Mouse (Mus musculus): Measurements from ENCODE around the gene Dynlrb1. TPM values are rescaled to one million over a fixed set of nuclear protein-coding genes. Genes with fewer than 3 reads are reported as not detected.

Dynlrb1 gene
- polyA plus RNA-seq (2015; fragmentation: Nextera tagmentation; extraction: Ambion mirVana), result 746 and 788 TPM in 2 replicates

GRCm38 (mm10) chr2:155236362-155236992, at the start of gene Dynlrb1:
Gene Dynlrb1, plus strand, starts transcription at chr2:155236533.
- H3K9ac ChIP-seq (ENCODE audit: low read depth, low read length), result peak within 1 kb of the TSS; percentile 93
- under 1% methylated on average over 47 of the region's 50 CpGs for WGBS
- H3K36me3 ChIP-seq (ENCODE audit: control insufficient read depth, insufficient read depth, low read length), result no peaks in the 10 kb centered on the region
- peaks cover 21% of the 10 kb centered on the region for H3K4me1 ChIP-seq (ENCODE audit: control insufficient read depth, insufficient read depth, low read depth, low read length)
- H3K27ac ChIP-seq (ENCODE audit: low read depth, low read length), result peak within 1 kb of the TSS; percentile 93
- H3K27me3 ChIP-seq (replicated peaks; ENCODE audit: control insufficient read depth, insufficient read depth, low read length), result no peaks in the 10 kb centered on the region
- peak within 1 kb of the TSS; percentile 92 for H3K4me2 ChIP-seq (ENCODE audit: low read length)
- peak; percentile 100 for ATAC-seq
- peak within 1 kb of the TSS; percentile 81 for H3K4me3 ChIP-seq (ENCODE audit: low read length)
- H3K9me3 ChIP-seq (ENCODE audit: control insufficient read depth, low read length), result no peaks in the 10 kb centered on the region

- ATAC-seq, result no peak
- Histone ChIP-seq H3K4me2 (ENCODE audit: low read length) (no peak overlapping the region), H3K4me1 (ENCODE audit: control insufficient read depth, insufficient read depth, low read depth, low read length) (no peaks in the 10 kb centered on the region), H3K36me3 (ENCODE audit: control insufficient read depth, insufficient read depth, low read length) (peaks cover 22% of the 10 kb centered on the region), H3K27ac (ENCODE audit: low read depth, low read length) (no peak overlapping the region), H3K9ac (ENCODE audit: low read depth, low read length) (no peak overlapping the region), H3K4me3 (ENCODE audit: low read length) (no peak overlapping the region), H3K27me3 (replicated peaks; ENCODE audit: control insufficient read depth, insufficient read depth, low read length) (no peaks in the 10 kb centered on the region), H3K9me3 (ENCODE audit: control insufficient read depth, low read length) (no peaks in the 10 kb centered on the region)
- WGBS, result 81% methylated on average over 2 of the region's 2 CpGs
Measured at GRCm38 (mm10) chr2:155207419-155207818, 28.9 kb upstream of the Dynlrb1 start.

GRCm38 (mm10) chr2:155223145-155223544, 13.2 kb upstream of the Dynlrb1 start:
- Histone ChIP-seq H3K4me2 (ENCODE audit: low read length) (no peak overlapping the region), H3K9ac (ENCODE audit: low read depth, low read length) (no peak overlapping the region), H3K4me3 (ENCODE audit: low read length) (no peak overlapping the region), H3K4me1 (ENCODE audit: control insufficient read depth, insufficient read depth, low read depth, low read length) (no peaks in the 10 kb centered on the region), H3K36me3 (ENCODE audit: control insufficient read depth, insufficient read depth, low read length) (peaks cover 40% of the 10 kb centered on the region), H3K27me3 (replicated peaks; ENCODE audit: control insufficient read depth, insufficient read depth, low read length) (no peaks in the 10 kb centered on the region), H3K27ac (ENCODE audit: low read depth, low read length) (no peak overlapping the region), H3K9me3 (ENCODE audit: control insufficient read depth, low read length) (no peaks in the 10 kb centered on the region)
- WGBS, result 86% methylated on average over 2 of the region's 2 CpGs
- ATAC-seq, result no peak

- no peaks in the 10 kb centered on the region for H3K4me1 ChIP-seq (ENCODE audit: control insufficient read depth, insufficient read depth, low read depth, low read length)
- peaks cover 33% of the 10 kb centered on the region for H3K36me3 ChIP-seq (ENCODE audit: control insufficient read depth, insufficient read depth, low read length)
- no peaks in the 10 kb centered on the region for H3K27me3 ChIP-seq (replicated peaks; ENCODE audit: control insufficient read depth, insufficient read depth, low read length)
- H3K4me3 ChIP-seq (ENCODE audit: low read length), result no peak overlapping the region
- no peak overlapping the region for H3K9ac ChIP-seq (ENCODE audit: low read depth, low read length)
- ATAC-seq, result no peak
- no peak overlapping the region for H3K27ac ChIP-seq (ENCODE audit: low read depth, low read length)
- 95% methylated on average over 7 of the region's 7 CpGs for WGBS
- H3K4me2 ChIP-seq (ENCODE audit: low read length), result no peak overlapping the region
- no peaks in the 10 kb centered on the region for H3K9me3 ChIP-seq (ENCODE audit: control insufficient read depth, low read length)
Measured at GRCm38 (mm10) chr2:155224721-155225120, 11.6 kb upstream of the Dynlrb1 start.

- no peaks in the 10 kb centered on the region for H3K36me3 ChIP-seq (ENCODE audit: control insufficient read depth, insufficient read depth, low read length)
- H3K4me2 ChIP-seq (ENCODE audit: low read length), result peak overlapping the region; percentile 88
- H3K27ac ChIP-seq (ENCODE audit: low read depth, low read length), result peak overlapping the region; percentile 93
- peak overlapping the region; percentile 81 for H3K4me3 ChIP-seq (ENCODE audit: low read length)
- peak; percentile 94 for ATAC-seq
- no peaks in the 10 kb centered on the region for H3K9me3 ChIP-seq (ENCODE audit: control insufficient read depth, low read length)
- no peaks in the 10 kb centered on the region for H3K27me3 ChIP-seq (replicated peaks; ENCODE audit: control insufficient read depth, insufficient read depth, low read length)
- H3K9ac ChIP-seq (ENCODE audit: low read depth, low read length), result peak overlapping the region; percentile 93
- H3K4me1 ChIP-seq (ENCODE audit: control insufficient read depth, insufficient read depth, low read depth, low read length), result peaks cover 21% of the 10 kb centered on the region
- 4% methylated on average over 13 of the region's 13 CpGs for WGBS
Measured at GRCm38 (mm10) chr2:155235746-155236361, 479 bp upstream of the Dynlrb1 start.

GRCm38 (mm10) chr2:155237276-155237675, 943 bp downstream of the Dynlrb1 start:
- H3K27ac ChIP-seq (ENCODE audit: low read depth, low read length), result no peak overlapping the region
- 21% methylated on average over 4 of the region's 4 CpGs for WGBS

GRCm38 (mm10) chr2:155240915-155241314, 4.6 kb downstream of the Dynlrb1 start:
- no peak overlapping the region for H3K4me2 ChIP-seq (ENCODE audit: low read length)
- no peaks in the 10 kb centered on the region for H3K27me3 ChIP-seq (replicated peaks; ENCODE audit: control insufficient read depth, insufficient read depth, low read length)
- 81% methylated on average over 4 of the region's 4 CpGs for whole genome bisulfite sequencing
- H3K27ac ChIP-seq (ENCODE audit: low read depth, low read length), result no peak overlapping the region
- peaks cover 19% of the 10 kb centered on the region for H3K36me3 ChIP-seq (ENCODE audit: control insufficient read depth, insufficient read depth, low read length)
- no peaks in the 10 kb centered on the region for H3K9me3 ChIP-seq (ENCODE audit: control insufficient read depth, low read length)
- no peak for ATAC-seq
- H3K4me3 ChIP-seq (ENCODE audit: low read length), result no peak overlapping the region
- no peak overlapping the region for H3K9ac ChIP-seq (ENCODE audit: low read depth, low read length)
- peaks cover 18% of the 10 kb centered on the region for H3K4me1 ChIP-seq (ENCODE audit: control insufficient read depth, insufficient read depth, low read depth, low read length)

More at GRCm38 (mm10) chr2:155237276-155237675, 943 bp downstream of the Dynlrb1 start:
- no peaks in the 10 kb centered on the region for H3K27me3 ChIP-seq (replicated peaks; ENCODE audit: control insufficient read depth, insufficient read depth, low read length)
- no peaks in the 10 kb centered on the region for H3K36me3 ChIP-seq (ENCODE audit: control insufficient read depth, insufficient read depth, low read length)
- ATAC-seq, result no peak
- H3K4me2 ChIP-seq (ENCODE audit: low read length), result peak overlapping the region; percentile 92
- H3K4me3 ChIP-seq (ENCODE audit: low read length), result peak overlapping the region; percentile 81
- H3K9ac ChIP-seq (ENCODE audit: low read depth, low read length), result peak overlapping the region; percentile 93
- no peaks in the 10 kb centered on the region for H3K9me3 ChIP-seq (ENCODE audit: control insufficient read depth, low read length)
- H3K4me1 ChIP-seq (ENCODE audit: control insufficient read depth, insufficient read depth, low read depth, low read length), result peaks cover 21% of the 10 kb centered on the region

GRCm38 (mm10) chr2:155242296-155242855, 6.0 kb downstream of the Dynlrb1 start:
- no peak overlapping the region for H3K4me2 ChIP-seq (ENCODE audit: low read length)
- 90% methylated on average over 7 of the region's 7 CpGs for WGBS
- no peaks in the 10 kb centered on the region for H3K9me3 ChIP-seq (ENCODE audit: control insufficient read depth, low read length)
- H3K9ac ChIP-seq (ENCODE audit: low read depth, low read length), result no peak overlapping the region
- peaks cover 24% of the 10 kb centered on the region for H3K36me3 ChIP-seq (ENCODE audit: control insufficient read depth, insufficient read depth, low read length)
- H3K27ac ChIP-seq (ENCODE audit: low read depth, low read length), result no peak overlapping the region
- no peak overlapping the region for H3K4me3 ChIP-seq (ENCODE audit: low read length)
- no peak for ATAC-seq
- no peaks in the 10 kb centered on the region for H3K27me3 ChIP-seq (replicated peaks; ENCODE audit: control insufficient read depth, insufficient read depth, low read length)
- H3K4me1 ChIP-seq (ENCODE audit: control insufficient read depth, insufficient read depth, low read depth, low read length), result peaks cover 15% of the 10 kb centered on the region

- Histone ChIP-seq H3K9ac (ENCODE audit: low read depth, low read length) (no peak overlapping the region), H3K9me3 (ENCODE audit: control insufficient read depth, low read length) (no peaks in the 10 kb centered on the region), H3K4me2 (ENCODE audit: low read length) (no peak overlapping the region), H3K4me1 (ENCODE audit: control insufficient read depth, insufficient read depth, low read depth, low read length) (no peaks in the 10 kb centered on the region), H3K36me3 (ENCODE audit: control insufficient read depth, insufficient read depth, low read length) (peaks cover 62% of the 10 kb centered on the region), H3K27me3 (replicated peaks; ENCODE audit: control insufficient read depth, insufficient read depth, low read length) (no peaks in the 10 kb centered on the region), H3K4me3 (ENCODE audit: low read length) (no peak overlapping the region), H3K27ac (ENCODE audit: low read depth, low read length) (no peak overlapping the region)
- WGBS, result 88% methylated on average over 4 of the region's 4 CpGs
- ATAC-seq, result no peak
Measured at GRCm38 (mm10) chr2:155246231-155246630, 9.9 kb downstream of the Dynlrb1 start.
